Mouse (Mus musculus) limb, embryonic 11.5 days (tissue): ENCODE data around the gene Naip2. TPM values are rescaled to one million over a fixed set of nuclear protein-coding genes. Genes with fewer than 3 reads are reported as not detected.
"Not testable (repeated sequence)": the region's sequence is repeated elsewhere in the genome, so short reads cannot be mapped to it uniquely, and the experiment has no call there.

Source experiments
- ATAC-seq: fragments of 200-750 bp; cut with Nextera tagmentation; 2 replicates; pipeline ENCODE4 v1.8.0; 2017; ENCODE audit warnings: low read depth; ENCODE audit not compliant: insufficient number of reproducible peaks, low FRiP score, low TSS enrichment
- DNase-seq: peaks from one replicate; pipeline ENCODE4 v3.0.0-alpha.2; 2015; ENCODE audit warnings: low spot score
- H3K27ac ChIP-seq: fragments of 300-500 bp; sonication (generic); replicated peaks from 2 replicates; pipeline ENCODE4 v1.5.1; 2014; ENCODE audit warnings: low read depth, mild to moderate bottlenecking, low read length
- H3K27me3 ChIP-seq: fragments of 300-500 bp; sonication (generic); 2 replicates; pipeline ENCODE4 v1.6.1; 2014; ENCODE audit warnings: mild to moderate bottlenecking, low read length, mixed read lengths; ENCODE audit not compliant: control insufficient read depth, insufficient read depth
- H3K36me3 ChIP-seq: fragments of 300-500 bp; sonication (generic); 2 replicates; pipeline ENCODE4 v1.6.1; 2014; ENCODE audit warnings: mild to moderate bottlenecking, low read length, moderate library complexity, mixed read lengths; ENCODE audit not compliant: control insufficient read depth, insufficient read depth
- H3K4me1 ChIP-seq: fragments of 300-500 bp; sonication (generic); 2 replicates; pipeline ENCODE4 v1.6.1; 2014; ENCODE audit warnings: low read length, mixed read lengths; ENCODE audit not compliant: control insufficient read depth, insufficient read depth
- H3K4me2 ChIP-seq: fragments of 300-500 bp; sonication (generic); 2 replicates; pipeline ENCODE4 v1.6.1; 2014; ENCODE audit warnings: low read depth, mild to moderate bottlenecking, moderate library complexity; ENCODE audit not compliant: severe bottlenecking
- H3K4me3 ChIP-seq: fragments of 300-500 bp; sonication (generic); 2 replicates; pipeline ENCODE4 v1.5.1; 2014; ENCODE audit warnings: low read depth, low read length
- H3K9ac ChIP-seq: fragments of 300-500 bp; sonication (generic); 2 replicates; pipeline ENCODE4 v1.6.1; 2014; ENCODE audit warnings: mild to moderate bottlenecking, low read length
- H3K9me3 ChIP-seq: fragments of 300-500 bp; sonication (generic); 2 replicates; pipeline ENCODE4 v1.6.1; 2016; ENCODE audit warnings: low read length; ENCODE audit not compliant: control insufficient read depth
- WGBS: fragments of 180-500 bp; shearing (Covaris S2); extraction: QIAGEN DNeasy Blood & Tissue Kit; methylation state at CpG from one replicate; pipeline ENCODE4 v1.1.7; 2014; 5-methylcytosine and 5-hydroxymethylcytosine counted together
- polyA plus RNA-seq: library from polyadenylated mRNA; unstranded; fragments of >200 nt; fragmentation: Nextera tagmentation; extraction: Ambion mirVana; gene quantifications from 2 replicates; pipeline ENCODE4 v1.2.1, GENCODE M21; 2014

Gene Naip2
- polyA plus RNA-seq, 1 experiment from 2014 or later: 0.19 TPM

GRCm38 (mm10) chr13:100195421-100195820 is 6.5 kb downstream of the Naip2 start:
- WGBS: 84% methylated on average over 3 of the region's 3 CpGs
- no peak for DNase-seq
- Histone ChIP-seq H3K27ac (no peak overlapping the region), H3K4me2 (no peak overlapping the region), H3K27me3 (no peaks in the 10 kb centered on the region), H3K4me3 (no peak overlapping the region), H3K4me1 (no peaks in the 10 kb centered on the region), H3K9ac (no peak overlapping the region), H3K9me3 (no peaks in the 10 kb centered on the region), H3K36me3 (no peaks in the 10 kb centered on the region)
- no peak for ATAC-seq

- H3K4me1 ChIP-seq, H3K9me3 ChIP-seq, H3K4me2 ChIP-seq, H3K36me3 ChIP-seq, H3K4me3 ChIP-seq, DNase-seq, ATAC-seq, H3K27ac ChIP-seq, H3K9ac ChIP-seq, H3K27me3 ChIP-seq: not testable (repeated sequence)
Measured at GRCm38 (mm10) chr13:100183111-100183510, 18.8 kb downstream of the Naip2 start.

- H3K4me2 ChIP-seq, ATAC-seq, H3K4me1 ChIP-seq, H3K9ac ChIP-seq, H3K27me3 ChIP-seq, H3K36me3 ChIP-seq, DNase-seq, H3K4me3 ChIP-seq, H3K9me3 ChIP-seq, H3K27ac ChIP-seq: not testable (repeated sequence)
- 91% methylated on average over 3 of the region's 5 CpGs for WGBS
Measured at GRCm38 (mm10) chr13:100174360-100174759, 27.5 kb downstream of the Naip2 start.

GRCm38 (mm10) chr13:100166378-100166777 is 35.5 kb downstream of the Naip2 start:
- not testable (repeated sequence) for H3K4me3 ChIP-seq, H3K27ac ChIP-seq, ATAC-seq, H3K9ac ChIP-seq, DNase-seq, H3K4me2 ChIP-seq, H3K9me3 ChIP-seq, H3K4me1 ChIP-seq, H3K27me3 ChIP-seq, H3K36me3 ChIP-seq
- WGBS: 78% methylated on average over 2 of the region's 2 CpGs

- not testable (repeated sequence) for H3K27me3 ChIP-seq, H3K9ac ChIP-seq, DNase-seq, H3K4me2 ChIP-seq, H3K4me3 ChIP-seq, H3K9me3 ChIP-seq, H3K36me3 ChIP-seq, H3K4me1 ChIP-seq, ATAC-seq, H3K27ac ChIP-seq
Measured at GRCm38 (mm10) chr13:100162467-100162866, 39.4 kb downstream of the Naip2 start.

GRCm38 (mm10) chr13:100161171-100161870 is 40.6 kb downstream of the Naip2 start:
- DNase-seq, H3K9ac ChIP-seq, H3K27ac ChIP-seq, H3K27me3 ChIP-seq, H3K4me2 ChIP-seq, ATAC-seq, H3K36me3 ChIP-seq, H3K9me3 ChIP-seq, H3K4me3 ChIP-seq, H3K4me1 ChIP-seq: not testable (repeated sequence)
- WGBS: 90% methylated on average over 11 of the region's 11 CpGs

- no peaks in the 10 kb centered on the region for H3K36me3 ChIP-seq
- H3K4me3 ChIP-seq: no peak overlapping the region
- no peaks in the 10 kb centered on the region for H3K9me3 ChIP-seq
- no peaks in the 10 kb centered on the region for H3K27me3 ChIP-seq
- H3K9ac ChIP-seq: no peak overlapping the region
- 90% methylated on average over 3 of the region's 3 CpGs for WGBS
- no peak overlapping the region for H3K27ac ChIP-seq
- H3K4me1 ChIP-seq: no peaks in the 10 kb centered on the region
- DNase-seq (no peak), ATAC-seq (no peak)
- H3K4me2 ChIP-seq: no peak overlapping the region
Measured at GRCm38 (mm10) chr13:100156624-100157023, 45.3 kb downstream of the Naip2 start.

GRCm38 (mm10) chr13:100152659-100153058 is 49.2 kb downstream of the Naip2 start:
- Histone ChIP-seq H3K9ac (no peak overlapping the region), H3K27me3 (no peaks in the 10 kb centered on the region), H3K9me3 (no peaks in the 10 kb centered on the region), H3K36me3 (no peaks in the 10 kb centered on the region), H3K4me2 (no peak overlapping the region), H3K4me3 (no peak overlapping the region), H3K27ac (no peak overlapping the region), H3K4me1 (no peaks in the 10 kb centered on the region)
- ATAC-seq (no peak), DNase-seq (no peak)
- 64% methylated on average over 1 of the region's 1 CpGs for WGBS
